Mouse (Mus musculus): ENCODE measurements around the gene Ribc2. TPM values are rescaled to one million over a fixed set of nuclear protein-coding genes. Genes with fewer than 3 reads are reported as not detected.

Ribc2 gene
- total RNA-seq (2022), result under 1 TPM in 1 of 4 experiments, not detected in 3; 0.32 TPM

DNA sequence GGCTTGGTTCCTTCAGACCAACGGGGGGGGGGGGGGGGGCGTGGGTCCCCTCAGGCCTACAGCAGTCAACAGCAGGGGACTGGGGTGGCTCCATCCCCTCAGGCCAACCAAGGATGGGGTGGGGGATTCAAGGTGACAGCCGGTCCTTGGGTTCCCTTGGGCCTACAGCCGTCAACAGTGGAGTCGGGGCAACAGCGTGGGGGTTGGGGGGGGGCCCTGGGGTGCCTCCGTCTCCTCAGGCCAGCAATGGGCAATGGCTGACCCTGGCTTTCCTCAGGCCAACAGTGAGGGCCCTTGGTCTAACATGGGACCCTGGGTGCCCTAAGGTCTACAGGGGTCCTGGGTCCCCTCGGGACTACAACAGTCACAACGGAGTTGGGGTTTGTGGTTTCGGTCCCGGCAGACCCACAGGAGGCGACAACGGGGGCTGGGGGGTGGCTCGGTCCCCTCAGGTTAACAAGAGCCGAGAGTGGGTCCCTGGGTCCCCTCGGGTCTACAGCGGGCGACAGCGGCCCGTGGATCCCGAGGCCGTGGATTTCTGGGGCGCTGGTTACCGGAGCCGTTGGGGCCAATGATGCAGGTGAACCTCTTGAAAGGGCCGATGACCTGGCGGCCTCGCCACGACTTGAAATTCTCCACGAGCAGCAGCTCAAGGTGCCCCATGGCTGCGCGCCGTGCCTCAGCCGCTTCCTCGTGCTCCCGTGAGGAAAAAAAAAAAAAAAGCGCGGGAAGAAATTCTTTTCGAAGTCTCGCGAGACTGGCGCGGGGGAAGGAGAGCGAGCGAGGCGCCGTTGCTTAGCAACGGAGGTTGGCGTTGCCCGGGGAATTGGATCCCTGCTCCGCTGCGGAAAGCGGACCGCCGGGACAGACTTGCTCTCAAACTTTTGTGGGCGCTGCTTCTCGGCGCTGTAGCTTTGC lies at the start of gene Ribc2, which contains the start of gene Smc1b:
Gene Ribc2, plus strand, starts transcription at position 804 of the 918 bp plus-strand sequence.
Gene Smc1b, minus strand, starts transcription at position 690 of the 918 bp plus-strand sequence.
- peak; percentile 42 to 65 for DNase-seq (ENCODE audit: low spot score in 2 of 2)

DNA sequence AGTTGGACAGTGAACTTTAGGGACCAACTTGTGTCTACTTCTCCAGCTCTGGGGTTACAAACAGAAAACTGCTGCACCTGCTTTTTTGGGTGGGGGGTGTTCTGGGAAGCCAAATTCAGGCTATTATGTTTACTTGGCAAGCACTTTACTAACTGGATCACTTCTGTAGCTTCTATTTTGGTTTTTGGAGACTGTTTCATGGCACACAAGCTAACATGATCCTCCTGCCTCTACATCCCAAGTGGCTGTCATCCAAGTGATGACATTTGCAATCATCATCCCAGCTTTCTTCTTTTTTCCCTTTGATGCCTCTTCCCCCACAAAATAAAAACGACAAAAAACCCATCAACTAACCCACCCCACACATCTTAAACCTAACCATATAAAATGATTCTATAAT lies 46.2 kb upstream of the Ribc2 start:
- DNase-seq (ENCODE audit: low spot score in 2 of 2), result no peak

DNA sequence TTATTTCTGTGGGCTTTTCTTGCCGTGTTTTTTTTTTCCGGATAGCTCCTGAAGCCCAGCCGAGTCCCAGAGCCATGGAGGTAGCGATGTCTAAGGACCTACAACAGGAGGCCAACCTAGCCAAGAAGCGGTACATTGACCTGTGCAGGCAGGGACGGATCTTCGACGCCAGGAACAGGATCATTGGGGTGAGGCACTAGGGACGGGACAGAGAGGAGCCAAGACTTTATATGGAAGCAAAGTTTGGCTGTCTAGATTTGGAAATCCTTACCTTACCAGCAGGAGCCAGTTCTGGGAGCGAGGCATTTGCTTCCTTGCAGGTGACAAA lies 279 bp downstream of the Ribc2 start:
- DNase-seq (ENCODE audit: low spot score in 2 of 2), result no peak

DNA sequence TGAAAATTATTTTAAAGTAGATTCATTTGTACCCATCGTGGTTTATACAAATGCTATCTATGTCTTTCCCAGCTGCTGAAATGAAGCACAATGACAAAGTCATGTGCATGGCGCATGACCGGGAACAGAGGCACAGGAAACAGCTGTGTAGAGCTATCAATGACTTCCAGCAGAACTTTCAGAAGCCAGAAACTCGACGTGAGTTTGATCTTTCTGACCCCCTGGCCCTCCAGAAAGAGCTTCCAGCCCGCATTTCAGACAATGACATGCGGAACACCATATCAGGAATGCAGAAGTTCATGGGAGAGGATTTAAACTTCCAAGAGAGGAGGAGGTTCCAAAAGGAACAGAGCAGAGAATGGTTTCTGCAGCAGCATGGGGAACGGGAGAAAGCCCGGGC lies 3.3 kb downstream of the Ribc2 start:
- no peak for DNase-seq (ENCODE audit: low spot score in 2 of 2)

DNA sequence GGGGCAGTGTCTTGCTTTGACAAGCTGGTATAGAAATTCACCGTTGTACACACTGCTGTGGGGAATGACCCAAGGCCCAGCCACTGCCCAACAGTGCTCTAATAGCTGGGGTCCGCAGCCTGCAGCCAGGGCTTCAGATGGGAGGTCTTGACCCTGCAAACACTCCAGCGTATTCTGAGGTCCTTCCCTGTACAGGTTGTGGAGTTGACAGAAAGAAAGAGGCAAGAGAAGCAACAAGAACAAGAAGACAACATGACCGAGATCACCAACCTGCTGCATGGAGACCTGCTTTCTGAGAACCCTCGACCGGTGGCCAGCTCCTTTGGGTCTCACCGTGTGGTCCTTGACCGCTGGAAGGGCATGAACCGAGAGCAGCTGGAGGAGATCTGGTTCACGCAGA lies 9.4 kb downstream of the Ribc2 start:
- DNase-seq (ENCODE audit: low spot score in 2 of 2), result no peak

DNA sequence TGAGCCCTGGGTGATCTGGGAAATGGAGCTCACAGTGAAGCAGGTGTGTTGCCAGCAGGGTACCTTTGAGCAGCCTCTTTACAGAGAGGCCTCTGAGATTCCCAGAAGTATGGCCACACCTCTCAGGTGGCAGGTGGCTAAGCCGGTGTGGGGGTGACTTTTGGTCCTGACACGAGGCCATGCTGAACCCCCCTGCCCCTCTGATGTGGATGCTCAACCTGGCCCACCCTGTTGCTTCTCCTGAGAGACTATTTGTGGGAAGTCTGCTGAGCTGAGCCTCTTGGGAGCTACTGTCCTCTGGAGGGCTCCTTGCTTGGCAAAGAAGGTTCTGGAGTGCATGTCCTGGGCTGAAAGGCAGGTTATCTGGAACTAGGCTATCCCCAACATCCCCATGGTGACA lies 10.6 kb downstream of the Ribc2 start:
- DNase-seq (ENCODE audit: low spot score in 2 of 2), result no peak

DNA sequence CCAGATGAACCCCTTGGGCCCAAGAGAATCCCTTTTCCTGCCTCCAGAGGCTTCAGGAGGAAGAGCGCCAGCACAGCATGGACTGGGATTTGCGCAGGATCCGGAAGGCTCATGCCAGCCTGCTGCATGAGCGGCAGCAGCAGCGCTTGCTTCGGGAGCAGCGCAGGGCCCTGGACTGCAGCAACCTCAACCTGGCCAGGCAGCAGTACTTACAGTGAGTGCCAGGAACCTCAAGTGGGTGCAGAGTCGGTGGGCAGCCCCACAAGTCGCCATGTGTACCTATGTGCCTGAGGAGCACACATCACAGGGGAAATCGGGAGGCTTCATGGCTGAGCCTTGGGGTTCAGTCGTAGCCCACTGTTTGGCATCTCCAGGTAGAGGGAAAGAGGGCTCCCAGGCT lies 11.3 kb downstream of the Ribc2 start:
- DNase-seq (ENCODE audit: low spot score in 2 of 2), result no peak

DNA sequence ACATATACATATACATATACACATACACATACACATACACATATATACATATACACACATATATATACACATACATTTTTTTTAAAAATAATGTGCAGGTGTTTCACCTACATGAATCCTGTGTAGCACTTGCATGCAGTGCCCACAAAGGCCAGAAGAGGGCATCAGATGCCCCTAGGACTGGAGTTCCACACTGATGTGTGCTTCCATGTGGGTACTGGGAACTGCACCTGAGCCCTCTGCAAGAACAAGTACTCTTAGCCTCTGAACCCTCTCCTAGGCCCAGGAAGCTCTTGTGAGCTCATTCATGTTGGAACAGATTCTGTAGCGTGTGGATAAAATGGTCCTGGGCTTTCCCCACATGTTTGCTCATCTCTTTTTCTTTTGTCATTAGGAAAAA lies 11.9 kb downstream of the Ribc2 start:
- DNase-seq (ENCODE audit: low spot score in 2 of 2), result no peak

DNA sequence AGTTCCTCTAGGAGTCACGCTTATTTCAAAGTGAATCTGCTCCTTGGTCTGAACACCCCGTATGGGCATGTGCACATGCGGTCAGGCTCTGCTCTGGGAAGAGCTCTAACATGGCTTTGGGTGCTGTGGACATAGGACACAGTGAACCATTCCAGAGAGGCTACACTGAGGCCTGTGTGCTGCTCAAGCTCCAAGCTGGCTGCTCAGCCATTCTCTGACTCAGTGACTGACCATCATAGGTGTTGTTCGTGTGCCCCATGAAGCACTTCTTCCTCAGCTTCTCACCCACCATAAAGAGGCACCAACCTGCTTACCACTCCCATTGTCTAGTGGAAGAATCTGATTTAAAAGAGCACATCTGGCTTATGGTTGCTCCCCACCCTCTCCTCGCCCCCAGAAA lies 12.4 kb downstream of the Ribc2 start:
- DNase-seq (ENCODE audit: low spot score in 2 of 2), result no peak

DNA sequence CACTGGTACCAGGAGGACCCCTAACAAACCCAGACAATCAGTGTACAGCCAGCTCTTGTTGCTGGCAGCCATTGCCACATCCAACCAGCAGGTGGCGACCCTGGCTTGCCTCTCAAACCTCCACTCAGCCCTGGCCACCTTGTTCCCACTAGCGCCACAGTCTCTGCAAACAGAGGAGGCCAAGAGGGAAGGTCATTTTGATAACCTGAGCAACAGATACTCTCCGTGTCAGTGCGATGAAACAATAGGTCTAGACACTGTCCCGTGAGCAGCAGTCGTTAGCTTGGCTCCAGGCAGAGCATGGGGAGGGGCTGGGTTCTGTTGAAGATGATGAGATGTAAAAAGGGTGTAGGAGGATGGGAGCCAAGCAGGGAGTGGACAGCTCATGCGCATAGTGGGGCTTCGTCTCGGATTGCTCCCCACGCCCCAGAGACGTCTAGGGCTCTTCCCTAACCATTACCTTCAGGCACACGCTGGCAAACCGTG lies 19.6 kb downstream of the Ribc2 start:
- DNase-seq (ENCODE audit: low spot score in 2 of 2), result peak in 1 of 2 experiments; percentile 54

DNA sequence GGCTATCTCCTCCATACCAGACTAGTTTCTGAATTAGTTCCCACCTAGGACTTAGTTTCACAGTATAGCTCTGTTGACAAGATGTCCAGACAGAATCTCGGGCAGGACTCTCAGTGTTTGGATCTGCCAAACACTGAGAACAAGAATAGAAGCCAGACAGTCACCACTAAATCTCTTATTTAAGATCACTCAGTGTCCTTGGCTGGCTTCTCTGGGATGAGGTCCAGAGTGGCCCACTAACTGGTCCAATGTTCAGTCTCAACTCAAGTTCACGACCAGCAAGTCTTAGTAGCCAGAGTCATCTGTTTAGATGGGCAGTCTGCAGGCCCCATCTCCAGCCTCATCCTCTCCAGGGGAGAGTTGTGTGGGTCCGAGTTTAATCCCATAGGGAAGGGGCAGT lies 20.7 kb downstream of the Ribc2 start:
- DNase-seq (ENCODE audit: low spot score in 2 of 2), result no peak

DNA sequence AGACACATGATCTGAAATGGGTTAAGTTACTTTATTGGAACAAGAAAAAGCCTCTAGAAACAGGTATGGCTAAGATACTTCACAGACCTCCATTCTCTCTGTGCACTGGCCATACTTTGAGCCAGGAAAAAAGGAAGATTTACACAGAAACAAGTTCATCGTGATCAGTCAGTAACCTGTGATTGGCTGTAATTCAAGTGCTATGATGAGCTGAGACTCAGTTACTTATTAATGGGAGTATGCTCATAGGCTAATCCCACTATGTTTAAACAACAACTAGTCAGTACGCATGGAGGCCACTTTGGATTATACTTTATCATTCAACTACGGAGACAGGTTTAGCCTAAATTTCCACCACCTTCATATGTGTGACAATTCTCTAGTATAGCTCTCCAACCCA lies 22.2 kb downstream of the Ribc2 start:
- DNase-seq (ENCODE audit: low spot score in 2 of 2), result no peak

DNA sequence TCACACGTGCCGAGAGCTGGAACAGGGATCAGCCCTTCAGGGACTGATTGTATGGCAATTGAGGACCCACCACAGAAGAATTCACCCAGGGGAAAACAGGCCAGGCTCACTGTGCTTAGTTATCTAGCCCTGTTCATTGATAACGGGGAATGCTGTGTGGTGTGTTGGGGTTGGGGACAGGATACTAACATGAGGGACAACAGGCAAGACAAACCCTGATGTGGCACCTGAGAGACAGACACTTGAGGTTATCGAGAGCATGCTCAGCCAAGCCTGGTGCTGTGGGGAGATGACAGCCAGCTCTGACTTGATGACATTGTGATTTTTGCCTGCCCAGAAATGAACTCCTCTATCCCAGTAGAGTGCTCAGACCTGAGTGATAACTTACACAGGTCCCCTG lies 24.3 kb downstream of the Ribc2 start:
- no peak for DNase-seq (ENCODE audit: low spot score in 2 of 2)

DNA sequence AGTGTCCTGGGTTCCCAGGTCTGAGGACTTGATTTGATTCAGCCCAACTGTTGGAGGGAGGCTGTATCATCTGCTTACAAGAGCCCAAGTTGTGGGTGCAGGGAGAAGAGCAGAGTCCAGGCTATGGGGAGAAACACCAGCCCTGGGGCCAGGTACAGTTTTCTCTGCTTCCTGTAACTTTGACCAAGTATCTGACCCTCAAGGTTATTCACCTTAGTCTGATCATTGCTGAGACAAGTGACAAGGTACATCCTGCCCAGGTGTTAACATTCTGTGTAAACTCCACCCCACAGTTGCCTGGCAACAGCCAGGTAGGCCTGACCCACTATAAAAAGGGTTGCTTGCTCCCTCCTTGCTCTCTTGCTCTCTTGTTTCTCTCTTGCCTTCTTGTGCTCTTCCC lies 29.5 kb downstream of the Ribc2 start:
- no peak for DNase-seq (ENCODE audit: low spot score in 2 of 2)

DNA sequence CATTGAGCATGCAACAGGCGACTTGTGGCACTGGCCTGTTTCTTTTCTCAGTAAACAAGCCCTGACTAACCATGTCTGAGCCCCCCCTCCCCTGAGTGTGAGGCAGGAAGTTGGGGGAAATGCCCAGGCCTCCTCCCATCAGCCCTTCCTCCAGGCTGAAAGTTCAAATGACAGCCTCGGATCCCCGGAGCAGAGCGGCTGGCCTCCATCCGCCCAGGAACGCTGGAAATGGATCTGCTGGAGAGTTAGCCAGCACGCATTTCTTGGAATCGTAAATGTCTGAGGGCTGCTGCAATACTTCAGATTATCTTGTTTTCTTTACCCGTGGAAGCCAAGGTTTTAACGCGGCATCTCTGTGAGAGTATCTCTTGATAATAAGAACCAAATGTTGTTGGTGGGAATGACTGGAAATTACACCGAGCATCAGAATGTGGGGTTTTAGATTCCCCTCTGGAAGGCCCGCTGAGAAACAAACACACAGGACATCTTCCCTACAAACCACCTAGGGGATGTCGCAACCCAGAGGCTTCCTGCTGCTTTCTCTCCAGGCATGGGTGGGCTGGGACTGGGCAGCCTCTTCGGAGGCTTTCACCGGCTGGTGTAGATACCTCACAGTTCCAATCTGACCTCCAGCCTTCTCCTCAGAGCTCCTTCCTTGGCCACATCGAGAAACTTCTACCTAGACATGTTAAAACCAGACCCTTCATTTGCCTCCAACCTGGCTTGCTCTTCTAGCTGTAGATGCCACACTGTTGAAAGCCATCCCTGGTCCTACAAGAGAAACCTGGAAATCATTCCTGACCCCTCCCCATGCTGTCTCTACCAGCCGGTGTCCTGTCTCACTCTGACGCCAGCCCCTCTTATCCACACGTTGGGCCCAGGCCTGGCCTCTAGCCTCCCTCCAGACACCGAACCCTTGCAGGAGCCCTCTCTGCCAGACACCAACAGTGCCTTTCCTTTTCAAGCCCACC lies 31.1 kb downstream of the Ribc2 start:
- DNase-seq (ENCODE audit: low spot score in 2 of 2), result no peak

DNA sequence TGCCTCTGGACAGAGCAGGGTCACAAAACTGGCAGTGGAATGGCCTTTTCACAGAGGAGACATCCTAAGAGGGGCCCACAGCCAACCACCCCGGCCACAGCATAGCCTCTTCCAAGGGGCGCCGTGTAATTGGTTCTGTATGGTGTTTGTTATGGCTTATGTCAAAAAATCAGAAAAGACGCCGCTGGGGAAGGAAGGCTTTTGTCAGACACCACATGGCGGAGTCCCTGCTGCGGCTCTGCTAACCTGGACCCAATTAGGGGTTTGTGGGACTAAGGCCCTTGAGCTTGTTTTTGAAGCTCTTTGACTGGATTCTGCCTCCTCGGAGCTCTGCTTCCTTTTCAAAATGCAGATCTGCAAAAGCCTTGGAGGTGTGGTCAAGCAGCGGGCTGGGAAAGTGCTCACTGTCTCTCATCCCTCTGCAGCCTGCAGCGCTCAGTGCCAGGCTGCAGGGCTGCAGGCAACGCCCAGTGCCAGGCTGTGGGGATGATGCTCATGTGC lies 34.6 kb downstream of the Ribc2 start:
- DNase-seq (ENCODE audit: low spot score in 2 of 2), result no peak

DNA sequence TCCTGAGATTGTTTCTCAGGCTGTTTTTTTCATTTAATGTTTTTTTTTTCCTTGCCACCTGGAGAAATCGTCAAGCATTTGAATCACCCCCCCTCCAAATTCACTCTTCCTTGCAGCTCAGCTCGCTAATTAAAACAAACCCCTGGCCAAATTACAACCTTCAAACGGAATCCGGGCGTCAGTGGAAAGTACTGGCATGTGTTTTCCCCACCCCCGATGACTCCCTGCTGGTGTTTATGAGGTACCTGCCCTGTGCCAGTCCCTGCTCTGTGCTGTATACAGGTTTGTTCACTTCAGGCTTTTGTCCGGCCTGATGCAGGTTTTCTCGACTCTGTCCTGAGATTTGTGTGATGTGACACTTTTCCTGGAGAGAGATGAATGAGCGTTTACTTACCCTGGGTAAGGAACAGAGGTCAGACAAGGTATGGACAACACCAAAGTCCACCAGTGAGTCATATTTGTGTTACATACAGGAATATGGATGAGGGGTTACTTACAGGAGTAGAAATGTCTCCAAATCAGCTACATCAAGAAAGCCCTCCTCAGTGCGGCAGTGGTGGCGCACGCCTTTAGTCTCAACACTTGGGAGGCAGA lies 35.3 kb downstream of the Ribc2 start:
- DNase-seq (ENCODE audit: low spot score in 2 of 2), result no peak

DNA sequence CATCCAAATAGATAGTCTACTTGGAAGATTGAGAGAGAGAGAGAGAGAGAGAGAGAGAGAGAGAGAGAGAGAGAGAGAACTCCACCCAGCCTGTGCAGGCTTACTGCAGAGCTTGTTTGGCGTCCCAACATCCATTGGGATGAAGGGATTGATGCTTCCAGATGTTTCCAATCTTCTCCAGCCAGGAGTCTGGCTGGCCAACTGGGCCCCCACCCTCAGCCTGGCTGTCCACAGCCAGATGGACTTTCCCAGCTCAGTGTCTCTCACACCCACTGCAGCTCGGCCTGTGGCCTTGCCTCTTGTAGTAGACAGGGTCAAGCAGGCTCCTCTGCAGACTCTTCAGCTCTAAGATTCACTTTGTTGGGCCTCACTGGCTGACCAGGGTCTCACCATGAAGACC lies 40.2 kb downstream of the Ribc2 start:
- no peak for DNase-seq (ENCODE audit: low spot score in 2 of 2)

DNA sequence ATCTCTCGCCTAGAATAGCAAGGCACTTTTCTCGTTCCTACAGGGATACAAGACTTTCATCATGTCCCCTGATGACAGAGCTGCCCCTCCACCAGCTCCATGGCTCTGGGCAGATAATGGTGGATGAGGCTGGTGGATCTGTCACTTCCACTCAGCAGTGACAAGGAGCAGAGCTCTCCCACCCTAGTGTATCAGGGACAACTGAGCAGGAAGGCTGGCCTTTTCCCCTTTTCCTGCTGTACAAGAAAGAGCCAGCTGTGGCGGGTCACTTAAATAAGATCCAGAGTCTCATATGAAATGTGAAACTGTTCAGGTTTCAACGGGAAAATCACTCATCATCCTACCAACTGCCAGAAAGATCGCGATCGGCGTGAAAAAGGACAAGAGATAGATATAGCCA lies 41.5 kb downstream of the Ribc2 start:
- DNase-seq (ENCODE audit: low spot score in 2 of 2), result no peak

DNA sequence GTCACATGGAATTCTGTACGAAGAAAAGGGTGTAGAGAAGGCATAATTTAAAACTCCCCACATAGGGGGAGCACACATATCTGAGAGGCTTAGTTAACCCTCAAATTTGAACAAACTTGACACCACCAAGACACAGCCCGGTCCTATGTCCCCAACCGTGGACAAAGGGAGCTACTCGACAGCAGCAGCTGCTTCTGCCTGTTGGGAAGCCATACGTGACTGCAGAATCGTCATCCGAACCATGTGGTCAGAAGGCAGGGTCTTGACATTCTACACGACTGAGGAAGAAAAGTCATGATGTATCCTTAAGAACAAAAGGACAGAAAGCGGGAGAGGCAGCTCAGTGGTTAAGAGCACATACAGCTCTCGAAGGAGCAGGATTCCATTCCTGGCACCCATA lies 42.2 kb downstream of the Ribc2 start:
- DNase-seq (ENCODE audit: low spot score in 2 of 2), result no peak

DNA sequence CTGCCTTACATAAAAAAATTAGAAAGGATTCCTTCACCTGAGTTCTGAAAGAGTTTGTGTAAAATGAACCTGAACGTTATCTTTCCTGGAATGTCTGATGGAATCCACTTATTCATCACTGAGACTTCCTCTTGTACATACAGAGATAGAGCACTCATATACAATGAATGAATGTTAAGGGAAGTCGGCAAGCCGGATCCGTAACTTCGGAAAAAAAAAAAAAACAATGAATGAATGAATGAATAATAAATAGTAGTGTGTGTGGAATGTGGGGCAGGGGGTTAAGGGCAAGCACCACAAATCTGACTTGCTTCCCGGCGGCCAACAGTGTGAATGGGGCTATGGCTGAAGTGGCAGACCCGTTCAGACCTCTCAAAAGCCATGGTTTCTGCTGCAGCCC lies 45.7 kb downstream of the Ribc2 start:
- no peak for DNase-seq (ENCODE audit: low spot score in 2 of 2)

DNA sequence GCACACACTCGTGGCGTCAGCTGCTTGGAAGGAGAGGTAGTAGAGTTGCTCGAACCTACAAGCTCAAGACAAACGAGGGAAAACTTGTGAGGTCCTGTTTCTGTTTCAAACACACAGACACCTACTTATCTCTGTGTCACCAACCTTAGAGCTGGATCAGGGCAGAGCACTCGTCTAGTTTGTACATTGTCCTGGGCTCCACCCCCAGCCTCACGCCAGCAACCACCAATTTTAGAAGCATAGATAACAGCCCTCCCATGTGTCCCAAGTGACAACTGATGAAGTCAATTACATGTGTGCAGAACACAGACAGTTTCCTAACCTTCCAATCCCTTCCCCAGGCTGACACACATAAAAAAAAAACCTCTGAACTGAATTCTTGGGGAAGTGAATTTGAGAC lies 46.3 kb downstream of the Ribc2 start:
- no peak for DNase-seq (ENCODE audit: low spot score in 2 of 2)
